Mouse (Mus musculus) G1E (cell line): ENCODE measurements around the gene Ubash3b. TPM values are rescaled to one million over a fixed set of nuclear protein-coding genes. Genes with fewer than 3 reads are reported as not detected.

Source experiments
- ATAC-seq: 2 replicates; pipeline ENCODE4 v1.8.0; 2016; ENCODE audit warnings: mild to moderate bottlenecking; ENCODE audit not compliant: insufficient number of reproducible peaks, poor library complexity, low FRiP score, severe bottlenecking; ENCODE audit errors: extremely low read depth
- DNase-seq: peaks from one replicate; pipeline ENCODE4 v3.0.0; 2012; ENCODE audit warnings: low spot score
- H3K27me3 ChIP-seq: 2 replicates; pipeline ENCODE4 v1.6.1; 2012; ENCODE audit warnings: mild to moderate bottlenecking, low read length, inconsistent platforms; ENCODE audit not compliant: insufficient read depth
- H3K36me3 ChIP-seq: replicated peaks from 2 replicates; pipeline ENCODE3; 2012; ENCODE audit warnings: mild to moderate bottlenecking, inconsistent platforms
- H3K4me1 ChIP-seq: 2 replicates; pipeline ENCODE4 v1.6.1; 2012; ENCODE audit warnings: low read depth, low read length, inconsistent platforms, mixed read lengths; ENCODE audit not compliant: insufficient read depth
- H3K4me3 ChIP-seq: 2 replicates; pipeline ENCODE4 v1.5.1; 2012; ENCODE audit warnings: low read depth, mild to moderate bottlenecking, inconsistent platforms, low read length, moderate library complexity, mixed read lengths
- H3K9me3 ChIP-seq: replicated peaks from 2 replicates; pipeline ENCODE4 v1.6.1; 2012; ENCODE audit warnings: inconsistent platforms
- CTCF ChIP-seq: IDR thresholded peaks from 2 replicates; pipeline ENCODE4 v1.5.1; 2012; ENCODE audit warnings: low read depth, low read length, inconsistent platforms, mixed read lengths
- GATA1 ChIP-seq: IDR thresholded peaks from 2 replicates; pipeline ENCODE4 v1.6.1; 2012; ENCODE audit warnings: borderline replicate concordance, low read length, inconsistent platforms, mixed read lengths
- GATA2 ChIP-seq: IDR thresholded peaks from 2 replicates; pipeline ENCODE4 v1.6.1; 2012; ENCODE audit warnings: low read depth, low read length, inconsistent platforms, borderline replicate concordance
- POLR2AphosphoS5 ChIP-seq: IDR thresholded peaks from 2 replicates; pipeline ENCODE4 v1.6.1; 2012; ENCODE audit warnings: low read depth, low read length, inconsistent platforms; ENCODE audit not compliant: insufficient replicate concordance
- TAL1 ChIP-seq: conservative IDR thresholded peaks from 2 replicates; pipeline ENCODE4 v1.6.1; 2012; ENCODE audit warnings: low read depth, low read length, inconsistent platforms, mixed read lengths
- polyA plus RNA-seq: library from polyadenylated mRNA; stranded (reverse); fragments of >175 nt; gene quantifications from 2 replicates; pipeline ENCODE4 v1.2.3, GENCODE M21; 2012
- total RNA-seq, 2 experiments: library from RNA; stranded (forward) in 1 of 2; stranded (reverse) in 1 of 2; fragments of 200-1000 nt in 1 of 2; fragments of >200 nt in 1 of 2; fragmentation: Nextera tagmentation in 1 of 2; gene quantifications; 2 replicates each; pipeline ENCODE4 v1.2.3; 2014 to 2017

The Ubash3b gene
- total and polyA plus RNA-seq, 3 experiments, result 14.2 to 33.0 (median 20.9) TPM

- H3K4me3 ChIP-seq, result peak overlapping the region; percentile 64
- H3K27me3 ChIP-seq, result no peaks in the 10 kb centered on the region
- H3K36me3 ChIP-seq, result peaks cover 6% of the 10 kb centered on the region
- H3K4me1 ChIP-seq, result peaks cover 90% of the 10 kb centered on the region
- ATAC-seq (peak; percentile 71), DNase-seq (peak; percentile 60)
- no peaks in the 10 kb centered on the region for H3K9me3 ChIP-seq
- TF ChIP-seq POLR2AphosphoS5 (no peak), TAL1 (peak; percentile 59), CTCF (no peak), GATA1 (no peak)
These were observed 88.7 kb downstream of the Ubash3b start for GRCm38 (mm10) chr9:41072786-41073185.

GRCm38 (mm10) chr9:41071906-41072511 lies 89.5 kb downstream of the Ubash3b start:
- Histone ChIP-seq H3K9me3 (no peaks in the 10 kb centered on the region), H3K4me1 (peaks cover 91% of the 10 kb centered on the region), H3K36me3 (peaks cover 11% of the 10 kb centered on the region), H3K4me3 (peak overlapping the region; percentile 20; the same call in 1 of the 2 replicates), H3K27me3 (no peaks in the 10 kb centered on the region)
- ATAC-seq (no peak), DNase-seq (no peak)
- TF ChIP-seq POLR2AphosphoS5 (no peak), GATA2 (no peak), TAL1 (no peak), GATA1 (no peak), CTCF (no peak)

- Histone ChIP-seq H3K4me1 (peaks cover 85% of the 10 kb centered on the region), H3K4me3 (peak overlapping the region; percentile 63; the same call in 1 of the 2 replicates)
These were observed 90.7 kb downstream of the Ubash3b start for GRCm38 (mm10) chr9:41070761-41071181.

GRCm38 (mm10) chr9:41069509-41069908 lies 92.0 kb downstream of the Ubash3b start:
- H3K4me1 ChIP-seq, result peaks cover 75% of the 10 kb centered on the region
- no peak for ATAC-seq
- DNase-seq, result no peak

More at GRCm38 (mm10) chr9:41070761-41071181, 90.7 kb downstream of the Ubash3b start:
- TF ChIP-seq GATA2, result no peak
- TF ChIP-seq TAL1, result peak; percentile 32; the same call in 1 of the 2 replicates
- H3K9me3 ChIP-seq, result no peaks in the 10 kb centered on the region
- no peaks in the 10 kb centered on the region for H3K27me3 ChIP-seq
- no peak for DNase-seq
- peaks cover 11% of the 10 kb centered on the region for H3K36me3 ChIP-seq
- peak; percentile 12 for ATAC-seq

GRCm38 (mm10) chr9:41061446-41061845 lies 100.1 kb downstream of the Ubash3b start:
- peaks cover 63% of the 10 kb centered on the region for H3K4me1 ChIP-seq
- no peak overlapping the region for H3K4me3 ChIP-seq
- DNase-seq (no peak), ATAC-seq (no peak)
- TF ChIP-seq TAL1, result no peak
- no peak for TF ChIP-seq CTCF
- TF ChIP-seq GATA2, result no peak
- no peak for TF ChIP-seq GATA1
- no peak for TF ChIP-seq POLR2AphosphoS5
- H3K36me3 ChIP-seq, result peaks cover 32% of the 10 kb centered on the region
- no peaks in the 10 kb centered on the region for H3K27me3 ChIP-seq
- H3K9me3 ChIP-seq, result no peaks in the 10 kb centered on the region

More at GRCm38 (mm10) chr9:41069509-41069908, 92.0 kb downstream of the Ubash3b start:
- Histone ChIP-seq H3K9me3 (no peaks in the 10 kb centered on the region), H3K4me3 (no peak overlapping the region), H3K27me3 (no peaks in the 10 kb centered on the region), H3K36me3 (peaks cover 11% of the 10 kb centered on the region)
- TF ChIP-seq POLR2AphosphoS5 (no peak), TAL1 (peak; percentile 49)

- H3K27me3 ChIP-seq, result no peaks in the 10 kb centered on the region
- DNase-seq, result no peak
- peaks cover 32% of the 10 kb centered on the region for H3K36me3 ChIP-seq
- H3K9me3 ChIP-seq, result no peaks in the 10 kb centered on the region
- ATAC-seq, result no peak
- no peak for TF ChIP-seq TAL1
- TF ChIP-seq POLR2AphosphoS5, result no peak
- no peak for TF ChIP-seq CTCF
- no peak for TF ChIP-seq GATA1
- TF ChIP-seq GATA2, result no peak
- peaks cover 63% of the 10 kb centered on the region for H3K4me1 ChIP-seq
- H3K4me3 ChIP-seq, result no peak overlapping the region
These were observed 100.9 kb downstream of the Ubash3b start for GRCm38 (mm10) chr9:41060617-41061016.
